Mouse (Mus musculus) lung, adult 2 months (tissue): Measurements from ENCODE around the gene Gm47841.

ENCODE experiments used
- CTCF ChIP-seq: fragments of 200-500 bp; IDR thresholded peaks from 2 replicates; pipeline ENCODE4 v1.5.1; 2011; ENCODE audit warnings: mild to moderate bottlenecking, low read length, control low read depth; ENCODE audit not compliant: insufficient read depth
- POLR2A ChIP-seq: fragments of 200-500 bp; IDR thresholded peaks from 2 replicates; pipeline ENCODE4 v1.6.1; 2011; ENCODE audit warnings: low read depth, mild to moderate bottlenecking, control low read depth, low read length, borderline replicate concordance; ENCODE audit errors: extremely low read depth

DNA sequence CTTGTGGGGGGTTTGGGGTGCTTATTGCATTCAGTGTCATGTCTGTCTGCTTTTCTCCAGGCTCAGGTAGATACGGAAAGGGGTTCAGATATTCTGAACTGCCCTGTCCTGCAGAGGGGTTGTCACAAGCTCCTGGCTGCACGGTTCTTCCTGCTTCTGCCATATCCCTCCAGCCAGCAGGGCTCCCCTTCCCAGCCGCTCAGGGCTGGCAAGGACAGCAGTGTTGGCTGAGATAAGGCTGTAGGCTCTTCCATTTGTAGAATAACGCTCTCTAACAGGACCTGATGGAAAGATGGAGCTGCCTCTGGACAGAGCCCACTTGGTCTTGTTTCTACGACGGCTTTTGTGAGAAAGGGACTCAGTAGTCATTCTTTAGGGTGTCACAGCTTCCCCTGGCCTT, 5.2 kb downstream of the Gm47841 start:
- TF ChIP-seq POLR2A (no peak), CTCF (no peak)
